Mouse (Mus musculus) G1E-ER4 (cell line): ENCODE results near the gene Cacna1d. TPM values are rescaled to one million over a fixed set of nuclear protein-coding genes. Genes with fewer than 3 reads are reported as not detected.

Experiments used
- GATA1 ChIP-seq: IDR thresholded peaks from one replicate; pipeline ENCODE4 v1.8.0; 2012; ENCODE audit warnings: low read length, inconsistent platforms
- polyA plus RNA-seq: library from polyadenylated mRNA; stranded (reverse); fragments of >175 nt; gene quantifications from 2 replicates; pipeline ENCODE4 v1.2.3, GENCODE M21; 2012

The Cacna1d gene
- polyA plus RNA-seq, 1 experiment, result not detected

GRCm38 (mm10) chr14:30493276-30493675 lies 2.0 kb upstream of the Cacna1d start:
- no peak for TF ChIP-seq GATA1

GRCm38 (mm10) chr14:30479361-30479948 lies 11.8 kb downstream of the Cacna1d start, which contains the start of gene Dcp1a:
Dcp1a (plus strand) TSS chr14:30479535.
- no peak for TF ChIP-seq GATA1

DNA sequence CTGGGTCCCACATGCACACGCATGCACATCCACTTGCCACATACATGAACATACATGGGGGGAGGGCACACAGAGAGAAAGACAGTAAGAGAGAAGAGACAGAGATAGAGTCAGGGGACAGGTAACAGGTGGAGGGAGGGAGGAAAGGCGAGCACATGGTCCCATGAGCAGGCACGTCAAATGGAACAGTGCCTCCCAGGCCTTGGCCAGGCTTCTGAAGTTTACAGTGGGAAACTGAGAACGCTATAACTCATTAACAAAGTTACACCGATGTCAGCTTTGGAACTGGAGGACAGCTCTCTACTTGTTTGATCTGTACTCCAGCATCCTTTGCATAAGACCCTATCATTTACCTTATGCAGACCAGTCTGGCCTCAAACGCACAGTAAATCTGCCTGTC lies 16.8 kb downstream of the Cacna1d start:
- TF ChIP-seq GATA1, result no peak

GRCm38 (mm10) chr14:30473605-30474004 lies 17.6 kb downstream of the Cacna1d start:
- TF ChIP-seq GATA1, result no peak

- no peak for TF ChIP-seq GATA1
Observed at GRCm38 (mm10) chr14:30463312-30463711, 27.9 kb downstream of the Cacna1d start.

DNA sequence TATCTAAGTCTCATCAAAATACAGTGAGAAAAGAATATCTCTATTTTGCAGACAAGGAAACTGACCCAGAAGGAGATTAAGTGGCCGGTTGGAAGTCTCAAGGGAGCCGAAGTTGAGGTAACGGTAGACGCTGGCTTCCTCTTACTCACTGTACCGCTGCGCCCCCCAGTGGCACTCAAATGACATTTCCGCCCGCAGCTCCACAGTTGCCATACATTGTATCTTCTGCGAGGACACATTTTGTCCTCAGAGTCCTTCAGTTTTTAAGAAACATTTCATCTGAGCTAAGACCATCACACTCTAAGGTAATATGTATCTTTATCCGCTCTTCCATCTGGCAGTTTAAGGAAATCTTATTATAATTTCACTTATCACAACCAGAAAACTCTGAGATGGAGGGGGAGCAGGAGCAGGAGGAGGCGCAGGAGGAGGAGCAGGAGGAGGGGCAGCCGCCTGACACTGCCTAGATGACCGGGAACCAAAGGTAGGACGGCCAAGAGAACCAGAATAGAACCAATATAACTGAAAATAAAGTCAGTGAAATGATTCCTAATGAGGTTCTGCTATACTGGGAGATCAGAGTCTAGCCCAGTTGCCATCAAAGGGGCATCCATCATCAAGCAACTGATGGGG lies 31.2 kb downstream of the Cacna1d start:
- TF ChIP-seq GATA1, result no peak

DNA sequence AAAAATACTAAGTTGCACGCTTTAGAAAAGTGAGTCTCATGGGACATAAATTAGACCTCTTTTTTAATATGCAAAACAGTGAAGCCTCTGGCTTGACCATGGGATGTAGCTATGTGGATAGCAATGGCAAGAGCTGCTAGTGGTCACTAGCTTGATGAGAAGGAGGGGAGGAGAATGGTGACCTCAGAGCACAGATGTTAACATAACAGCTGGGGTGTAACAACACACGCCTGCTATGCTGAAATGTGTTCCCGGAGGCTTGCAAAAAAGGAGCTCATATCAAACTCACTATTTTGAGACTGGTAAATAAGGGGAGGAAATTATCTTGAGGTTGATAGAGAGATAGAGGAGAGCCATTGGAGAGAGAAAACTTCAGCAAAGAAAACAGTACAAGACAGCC lies 32.4 kb downstream of the Cacna1d start:
- no peak for TF ChIP-seq GATA1

- no peak for TF ChIP-seq GATA1
Observed at GRCm38 (mm10) chr14:30457897-30458296, 33.4 kb downstream of the Cacna1d start.

DNA sequence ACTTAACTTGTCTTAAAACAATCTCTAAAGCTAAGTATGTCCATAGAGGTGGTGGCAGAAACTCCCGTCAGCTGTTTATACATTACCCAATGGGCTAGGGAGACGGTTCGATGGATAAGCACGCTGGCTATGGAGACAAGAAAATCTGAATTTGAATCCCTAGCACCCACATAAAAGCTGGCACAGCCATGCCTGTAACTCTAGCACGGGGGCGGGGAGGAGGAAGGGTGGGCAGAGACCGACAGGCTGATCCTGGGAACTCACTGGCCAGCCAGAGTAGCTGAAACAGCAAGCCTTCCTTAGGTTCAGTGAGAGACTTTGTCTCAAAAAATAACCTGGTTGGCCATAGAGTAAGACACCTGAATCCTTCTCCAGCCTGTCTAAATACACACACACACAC lies 33.8 kb downstream of the Cacna1d start:
- no peak for TF ChIP-seq GATA1

GRCm38 (mm10) chr14:30455801-30456595 lies 35.3 kb downstream of the Cacna1d start:
- no peak for TF ChIP-seq GATA1

GRCm38 (mm10) chr14:30439915-30440314 lies 51.3 kb downstream of the Cacna1d start:
- no peak for TF ChIP-seq GATA1

- TF ChIP-seq GATA1, result no peak
Observed at GRCm38 (mm10) chr14:30435316-30435715, 55.9 kb downstream of the Cacna1d start.

DNA sequence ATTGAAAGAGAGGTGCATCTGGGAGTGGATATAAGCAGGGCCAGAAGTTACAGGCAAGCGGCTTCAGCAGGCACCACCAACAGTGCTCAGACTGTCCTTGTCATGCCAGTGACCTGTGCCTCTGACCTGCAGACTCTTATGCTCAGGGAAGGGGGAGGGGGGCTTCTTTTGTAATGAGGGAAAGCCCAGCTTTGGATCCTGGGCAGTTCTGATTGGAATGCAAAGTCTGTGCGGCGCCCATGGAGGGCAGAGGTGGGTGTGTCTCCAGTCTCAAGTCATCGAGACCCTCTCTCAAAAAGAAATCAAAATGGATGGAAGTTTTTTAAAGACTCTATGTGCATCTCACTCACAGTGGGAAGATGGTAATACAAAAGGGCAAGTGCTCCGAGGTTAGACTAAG lies 60.8 kb downstream of the Cacna1d start:
- no peak for TF ChIP-seq GATA1

- TF ChIP-seq GATA1, result no peak
Observed at GRCm38 (mm10) chr14:30430026-30430425, 61.2 kb downstream of the Cacna1d start.

DNA sequence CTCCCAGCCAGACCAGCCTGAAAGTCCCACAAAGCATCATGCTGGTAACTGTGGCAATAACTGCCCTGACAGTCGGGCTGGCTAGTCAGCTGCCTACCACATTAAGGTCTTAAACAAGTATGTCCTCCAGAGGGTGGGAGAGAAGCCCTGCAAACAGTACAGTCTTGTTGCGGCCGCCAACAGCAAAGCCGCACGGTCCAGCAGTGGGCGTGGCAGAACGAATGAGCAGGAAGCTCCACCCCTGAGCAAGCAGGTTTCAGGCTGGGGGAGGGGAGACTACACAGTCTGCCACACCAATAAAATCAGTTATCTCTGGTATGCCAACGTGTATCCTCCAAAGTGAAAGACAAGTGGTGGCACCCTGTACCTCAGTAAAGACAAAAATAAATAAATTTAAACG lies 61.6 kb downstream of the Cacna1d start:
- TF ChIP-seq GATA1, result no peak

DNA sequence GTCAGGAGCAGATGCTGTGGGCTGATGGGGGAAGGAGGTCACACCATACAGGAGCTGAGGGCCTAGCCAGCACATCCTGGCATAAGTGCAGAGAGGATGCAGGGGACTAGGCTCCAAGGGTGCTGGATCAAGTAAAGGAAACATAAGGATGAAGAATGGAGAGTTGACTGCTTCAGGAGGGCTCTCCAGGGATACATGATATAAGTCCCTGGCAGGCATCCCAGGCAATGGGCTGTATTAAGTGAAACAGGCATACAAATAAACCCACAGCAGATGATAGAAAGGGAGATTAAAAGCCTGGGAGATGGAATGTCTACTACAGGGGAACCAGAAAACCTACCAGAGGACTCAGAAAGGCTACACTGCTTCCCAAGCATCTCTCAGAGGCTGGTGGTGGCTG lies 62.5 kb downstream of the Cacna1d start:
- no peak for TF ChIP-seq GATA1

- TF ChIP-seq GATA1, result no peak
Observed at GRCm38 (mm10) chr14:30425876-30426275, 65.4 kb downstream of the Cacna1d start.
